Mouse (Mus musculus) fat pad, adult 2 months (tissue): ENCODE data around the gene Lingo4.

Experiments
- DNase-seq: peaks from one replicate; pipeline ENCODE4 v3.0.0-alpha.2; 2011; ENCODE audit warnings: low read depth, low spot score; ENCODE audit errors: extremely low read depth

Lingo4 gene

GRCm38 (mm10) chr3:94443597-94443964 lies 45.3 kb downstream of the Lingo4 start, which contains the start of gene Oaz3:
TSS of gene Oaz3 (minus strand) at chr3:94443915.
- DNase-seq = no peak

- no peak for DNase-seq
Observed at GRCm38 (mm10) chr3:94449377-94449776, 51.1 kb downstream of the Lingo4 start.
